Mouse (Mus musculus) granulocyte monocyte progenitor cell, adult 5-6 weeks (primary cell): Measurements from ENCODE around the gene Znrd1. TPM values are rescaled to one million over a fixed set of nuclear protein-coding genes. Genes with fewer than 3 reads are reported as not detected.

Experiments
- ATAC-seq: replicated peaks from 2 replicates; pipeline ENCODE4 v1.8.0; 2016; ENCODE audit warnings: mild to moderate bottlenecking, moderate TSS enrichment, inconsistent platforms; ENCODE audit not compliant: poor library complexity, severe bottlenecking
- total RNA-seq, 2 experiments: library from RNA; stranded (forward) in 1 of 2; stranded (reverse) in 1 of 2; fragments of 200-712, 200-1000 nt in 1 of 2; fragments of >200 nt in 1 of 2; fragmentation: Nextera tagmentation in 1 of 2; gene quantifications; 2 replicates each; pipeline ENCODE4 v1.2.3; 2014 to 2017

Gene Znrd1
- total RNA-seq, 2 experiments from 2014 or later = 25.6 to 134 TPM

GRCm38 (mm10) chr17:36972791-36973190, 14.4 kb upstream of the Znrd1 start:
- ATAC-seq = peak; percentile 43

GRCm38 (mm10) chr17:36971172-36971850, 13.0 kb upstream of the Znrd1 start:
- peak; percentile 73 for ATAC-seq

GRCm38 (mm10) chr17:36970316-36970890, 12.0 kb upstream of the Znrd1 start:
- peak; percentile 43 for ATAC-seq

GRCm38 (mm10) chr17:36966875-36967274, 8.5 kb upstream of the Znrd1 start:
- peak; percentile 54 for ATAC-seq

- ATAC-seq = no peak
Observed at GRCm38 (mm10) chr17:36961125-36961524, 2.8 kb upstream of the Znrd1 start.

GRCm38 (mm10) chr17:36958884-36959283, 525 bp upstream of the Znrd1 start:
- ATAC-seq = no peak

- ATAC-seq = no peak
Observed at GRCm38 (mm10) chr17:36953062-36953461, 5.3 kb downstream of the Znrd1 start.

GRCm38 (mm10) chr17:36952631-36953030, 5.7 kb downstream of the Znrd1 start:
- no peak for ATAC-seq

GRCm38 (mm10) chr17:36950981-36951947, 7.1 kb downstream of the Znrd1 start, which contains the start of gene Ppp1r11:
TSS of gene Ppp1r11 (minus strand) at chr17:36951741.
- peak; percentile 93 for ATAC-seq

GRCm38 (mm10) chr17:36949265-36949664, 9.1 kb downstream of the Znrd1 start:
- no peak for ATAC-seq

- no peak for ATAC-seq
Observed at GRCm38 (mm10) chr17:36948286-36948685, 10.1 kb downstream of the Znrd1 start.

GRCm38 (mm10) chr17:36947051-36947819, 11.1 kb downstream of the Znrd1 start:
- ATAC-seq = peak; percentile 17

- no peak for ATAC-seq
Observed at GRCm38 (mm10) chr17:36944121-36944775, 14.1 kb downstream of the Znrd1 start.

GRCm38 (mm10) chr17:36943691-36944090, 14.7 kb downstream of the Znrd1 start:
- no peak for ATAC-seq

- ATAC-seq = peak; percentile 36
Observed at GRCm38 (mm10) chr17:36942791-36943471, 15.4 kb downstream of the Znrd1 start, which contains the start of gene Rnf39. TSS of gene Rnf39 (plus strand) at chr17:36942918.

GRCm38 (mm10) chr17:36942391-36942790, 16.0 kb downstream of the Znrd1 start:
- ATAC-seq = peak; percentile 1; the same call in 1 of the 2 replicates

- ATAC-seq = no peak
Observed at GRCm38 (mm10) chr17:36938056-36938455, 20.3 kb downstream of the Znrd1 start.

GRCm38 (mm10) chr17:36931806-36932205, 26.6 kb downstream of the Znrd1 start:
- no peak for ATAC-seq

- ATAC-seq = no peak
Observed at GRCm38 (mm10) chr17:36931130-36931529, 27.2 kb downstream of the Znrd1 start.
